Mouse (Mus musculus) kidney, postnatal 10 days (tissue): ENCODE measurements around the gene Map2k7.
A peak's percentile ranks its signal among the peaks of the same experiment; 100 is the strongest.

Experiments
- DNase-seq: peaks from one replicate; pipeline ENCODE4 v3.0.0; 2021; ENCODE audit warnings: mixed read lengths

Gene Map2k7

GRCm38 (mm10) chr8:4259125-4259804 lies 20.7 kb downstream of the Map2k7 start, which contains the start of gene Ctxn1:
Ctxn1 (minus strand) TSS chr8:4259274.
- DNase-seq, result peak; percentile 98

- peak; percentile 9 for DNase-seq
Measured at GRCm38 (mm10) chr8:4259805-4260170, 21.2 kb downstream of the Map2k7 start.

- peak; percentile 3 for DNase-seq
Measured at GRCm38 (mm10) chr8:4263105-4263791, 24.7 kb downstream of the Map2k7 start.

- DNase-seq, result peak; percentile 4
Measured at GRCm38 (mm10) chr8:4265160-4265914, 26.8 kb downstream of the Map2k7 start.

GRCm38 (mm10) chr8:4267627-4268026 lies 29.1 kb downstream of the Map2k7 start:
- DNase-seq, result peak; percentile 47

GRCm38 (mm10) chr8:4269609-4270008 lies 31.1 kb downstream of the Map2k7 start:
- no peak for DNase-seq

- peak; percentile 98 for DNase-seq
Measured at GRCm38 (mm10) chr8:4275275-4276110, 37.0 kb downstream of the Map2k7 start, which contains the start of gene Timm44. Timm44 (minus strand) TSS chr8:4275913.

GRCm38 (mm10) chr8:4276111-4276465 lies 37.5 kb downstream of the Map2k7 start:
- no peak for DNase-seq

- no peak for DNase-seq
Measured at GRCm38 (mm10) chr8:4292738-4293137, 54.2 kb downstream of the Map2k7 start.
